Mouse (Mus musculus) gastrocnemius, postnatal 25 days (tissue): ENCODE data around the gene Trim44. TPM values are rescaled to one million over a fixed set of nuclear protein-coding genes. Genes with fewer than 3 reads are reported as not detected.

Experiments used
- DNase-seq: peaks from one replicate; pipeline ENCODE4 v3.0.0; 2022
- total RNA-seq, 2 experiments: library from RNA; stranded (reverse); gene quantifications; 1 replicate in 1 of 2; 2 replicates in 1 of 2; pipeline ENCODE4 v1.2.3; 2021

Gene Trim44
- total RNA-seq, 2 experiments from 2014 or later: 13.5 to 13.9 TPM

GRCm38 (mm10) chr2:102288676-102289075, 119.0 kb downstream of the Trim44 start:
- DNase-seq: no peak

- DNase-seq: no peak
Measured at GRCm38 (mm10) chr2:102287369-102287768, 120.3 kb downstream of the Trim44 start.

GRCm38 (mm10) chr2:102282081-102282480, 125.5 kb downstream of the Trim44 start:
- DNase-seq: no peak

GRCm38 (mm10) chr2:102279779-102280178, 127.8 kb downstream of the Trim44 start:
- no peak for DNase-seq

GRCm38 (mm10) chr2:102277946-102278345, 129.7 kb downstream of the Trim44 start:
- no peak for DNase-seq

- DNase-seq: no peak
Measured at GRCm38 (mm10) chr2:102273280-102273679, 134.3 kb downstream of the Trim44 start.

- no peak for DNase-seq
Measured at GRCm38 (mm10) chr2:102267582-102268339, 139.9 kb downstream of the Trim44 start.

- no peak for DNase-seq
Measured at GRCm38 (mm10) chr2:102266911-102267310, 140.7 kb downstream of the Trim44 start.

- peak; percentile 46 for DNase-seq
Measured at GRCm38 (mm10) chr2:102259139-102259538, 148.5 kb downstream of the Trim44 start.

- no peak for DNase-seq
Measured at GRCm38 (mm10) chr2:102258682-102259081, 148.9 kb downstream of the Trim44 start.

- no peak for DNase-seq
Measured at GRCm38 (mm10) chr2:102257964-102258605, 149.5 kb downstream of the Trim44 start.

- no peak for DNase-seq
Measured at GRCm38 (mm10) chr2:102256591-102257335, 150.9 kb downstream of the Trim44 start.

- DNase-seq: no peak
Measured at GRCm38 (mm10) chr2:102256100-102256499, 151.5 kb downstream of the Trim44 start.

GRCm38 (mm10) chr2:102253204-102253603, 154.4 kb downstream of the Trim44 start:
- DNase-seq: no peak

- DNase-seq: no peak
Measured at GRCm38 (mm10) chr2:102252651-102253050, 155.0 kb downstream of the Trim44 start.

Other genes starting within 250 kb of the Trim44 start
- gene Ldlrad3, start 221.4 kb downstream of the Trim44 start, total RNA-seq: 1 to 10 TPM; 4.2 to 6.4 TPM
- 1 to 10 TPM in 1 of 2 experiments, under 1 TPM in 1; 0.77 to 1.0 TPM for gene Fjx1, start 44.7 kb upstream of the Trim44 start, total RNA-seq
- gene Pamr1, start 142.2 kb upstream of the Trim44 start, total RNA-seq: 1 to 10 TPM; 4.7 to 6.9 TPM